Mouse (Mus musculus): ENCODE results near the gene Ing2. TPM values are rescaled to one million over a fixed set of nuclear protein-coding genes. Genes with fewer than 3 reads are reported as not detected.

The Ing2 gene
- polyA plus RNA-seq, 1 experiment: 1.6 TPM

- H3K4me1 ChIP-seq (ENCODE audit: control insufficient read depth, insufficient read depth, insufficient read length, low read length): no peaks in the 10 kb centered on the region; the same call in 1 of the 2 replicates
- H3K4me3 ChIP-seq (ENCODE audit: low read depth, low read length): no peak overlapping the region
- no peaks in the 10 kb centered on the region for H3K36me3 ChIP-seq (ENCODE audit: control insufficient read depth, insufficient read depth, low read length)
- WGBS: 82% methylated on average over 9 of the region's 9 CpGs
- TF ChIP-seq CTCF (IDR thresholded peaks at IDR 0.05; ENCODE audit: extremely low read depth, insufficient read length, insufficient replicate concordance, low read depth, low read length) (no peak), POLR2A (IDR thresholded peaks at IDR 0.05; ENCODE audit: low read depth, low read length) (no peak)
- H3K27ac ChIP-seq (ENCODE audit: insufficient read depth, low read depth, low read length): no peak overlapping the region
- no peaks in the 10 kb centered on the region for H3K27me3 ChIP-seq (ENCODE audit: control insufficient read depth, insufficient read depth, low read length)
Measured at GRCm38 (mm10) chr8:47649551-47649950, 25.8 kb downstream of the Ing2 start.

- 92% methylated on average over 9 of the region's 9 CpGs for WGBS
- H3K36me3 ChIP-seq (ENCODE audit: control insufficient read depth, insufficient read depth, low read length): no peaks in the 10 kb centered on the region
- H3K27me3 ChIP-seq (ENCODE audit: control insufficient read depth, insufficient read depth, low read length): no peaks in the 10 kb centered on the region
- H3K27ac ChIP-seq (ENCODE audit: insufficient read depth, low read depth, low read length): no peak overlapping the region
- no peak overlapping the region for H3K4me3 ChIP-seq (ENCODE audit: low read depth, low read length)
- TF ChIP-seq CTCF (IDR thresholded peaks at IDR 0.05; ENCODE audit: extremely low read depth, insufficient read length, insufficient replicate concordance, low read depth, low read length): no peak
- TF ChIP-seq POLR2A (IDR thresholded peaks at IDR 0.05; ENCODE audit: low read depth, low read length): no peak
- no peaks in the 10 kb centered on the region for H3K4me1 ChIP-seq (ENCODE audit: control insufficient read depth, insufficient read depth, insufficient read length, low read length)
Measured at GRCm38 (mm10) chr8:47642514-47643064, 32.8 kb downstream of the Ing2 start.

- H3K36me3 ChIP-seq (ENCODE audit: control insufficient read depth, insufficient read depth, low read length): no peaks in the 10 kb centered on the region
- H3K4me3 ChIP-seq (ENCODE audit: low read depth, low read length): no peak overlapping the region
- no peaks in the 10 kb centered on the region for H3K4me1 ChIP-seq (ENCODE audit: control insufficient read depth, insufficient read depth, insufficient read length, low read length)
- 64% methylated on average over 4 of the region's 4 CpGs for WGBS
- TF ChIP-seq CTCF (IDR thresholded peaks at IDR 0.05; ENCODE audit: extremely low read depth, insufficient read length, insufficient replicate concordance, low read depth, low read length) (no peak), POLR2A (IDR thresholded peaks at IDR 0.05; ENCODE audit: low read depth, low read length) (no peak)
- no peaks in the 10 kb centered on the region for H3K27me3 ChIP-seq (ENCODE audit: control insufficient read depth, insufficient read depth, low read length)
- H3K27ac ChIP-seq (ENCODE audit: insufficient read depth, low read depth, low read length): no peak overlapping the region
Measured at GRCm38 (mm10) chr8:47637152-47637551, 38.2 kb downstream of the Ing2 start.

GRCm38 (mm10) chr8:47636032-47636431 lies 39.3 kb downstream of the Ing2 start:
- TF ChIP-seq CTCF (IDR thresholded peaks at IDR 0.05; ENCODE audit: extremely low read depth, insufficient read length, insufficient replicate concordance, low read depth, low read length): no peak
- no peak overlapping the region for H3K27ac ChIP-seq (ENCODE audit: insufficient read depth, low read depth, low read length)
- no peak overlapping the region for H3K4me3 ChIP-seq (ENCODE audit: low read depth, low read length)
- WGBS: 77% methylated on average over 3 of the region's 3 CpGs
- H3K4me1 ChIP-seq (ENCODE audit: control insufficient read depth, insufficient read depth, insufficient read length, low read length): no peaks in the 10 kb centered on the region
- H3K36me3 ChIP-seq (ENCODE audit: control insufficient read depth, insufficient read depth, low read length): no peaks in the 10 kb centered on the region
- no peaks in the 10 kb centered on the region for H3K27me3 ChIP-seq (ENCODE audit: control insufficient read depth, insufficient read depth, low read length)

- TF ChIP-seq CTCF (IDR thresholded peaks at IDR 0.05; ENCODE audit: extremely low read depth, insufficient read length, insufficient replicate concordance, low read depth, low read length): no peak
- TF ChIP-seq POLR2A (IDR thresholded peaks at IDR 0.05; ENCODE audit: low read depth, low read length): no peak
- no peak overlapping the region for H3K27ac ChIP-seq (ENCODE audit: insufficient read depth, low read depth, low read length)
- H3K4me3 ChIP-seq (ENCODE audit: low read depth, low read length): no peak overlapping the region
- H3K4me1 ChIP-seq (ENCODE audit: control insufficient read depth, insufficient read depth, insufficient read length, low read length): no peaks in the 10 kb centered on the region
- no peaks in the 10 kb centered on the region for H3K36me3 ChIP-seq (ENCODE audit: control insufficient read depth, insufficient read depth, low read length)
- no peaks in the 10 kb centered on the region for H3K27me3 ChIP-seq (ENCODE audit: control insufficient read depth, insufficient read depth, low read length)
- WGBS: 39% methylated on average over 10 of the region's 10 CpGs
Measured at GRCm38 (mm10) chr8:47634791-47635341, 40.5 kb downstream of the Ing2 start.

- no peak overlapping the region for H3K27ac ChIP-seq (ENCODE audit: insufficient read depth, low read depth, low read length)
- TF ChIP-seq CTCF (IDR thresholded peaks at IDR 0.05; ENCODE audit: extremely low read depth, insufficient read length, insufficient replicate concordance, low read depth, low read length) (no peak), POLR2A (IDR thresholded peaks at IDR 0.05; ENCODE audit: low read depth, low read length) (no peak)
- no peaks in the 10 kb centered on the region for H3K36me3 ChIP-seq (ENCODE audit: control insufficient read depth, insufficient read depth, low read length)
- no peak overlapping the region for H3K4me3 ChIP-seq (ENCODE audit: low read depth, low read length)
- WGBS: 80% methylated on average over 1 of the region's 1 CpGs
- H3K4me1 ChIP-seq (ENCODE audit: control insufficient read depth, insufficient read depth, insufficient read length, low read length): no peaks in the 10 kb centered on the region
- no peaks in the 10 kb centered on the region for H3K27me3 ChIP-seq (ENCODE audit: control insufficient read depth, insufficient read depth, low read length)
Measured at GRCm38 (mm10) chr8:47621144-47621543, 54.2 kb downstream of the Ing2 start.

Other genes starting within 250 kb of the Ing2 start
- 1.4 and 1.5 TPM in 2 replicates for gene Stox2, start 229.2 kb downstream of the Ing2 start, polyA plus RNA-seq (2012; rRNA removed)
- gene Trappc11, start 142.1 kb downstream of the Ing2 start, polyA plus RNA-seq (2012; rRNA removed): 6.0 and 12.4 TPM in 2 replicates
- gene Rwdd4a, start 141.9 kb downstream of the Ing2 start, polyA plus RNA-seq (2012; rRNA removed): 10.7 and 12.6 TPM in 2 replicates
- 8.8 and 18.5 TPM in 2 replicates for gene Cdkn2aip, start 38.4 kb upstream of the Ing2 start, polyA plus RNA-seq (2012; rRNA removed)
- 0.32 TPM in 1 of 2 replicates, not detected in the other for gene Cldn24, start 146.6 kb upstream of the Ing2 start, polyA plus RNA-seq (2012; rRNA removed)
- 0.43 TPM in 1 of 2 replicates, not detected in the other for gene Cldn22, start 148.9 kb upstream of the Ing2 start, polyA plus RNA-seq (2012; rRNA removed)

Data from small intestine, adult 2 months (tissue).